Mouse (Mus musculus): ENCODE results near the gene Atp5s.

Atp5s gene

GRCm38 (mm10) chr12:69733518-69733917, 8.8 kb downstream of the Atp5s start:
- peak; percentile 73 for DNase-seq

GRCm38 (mm10) chr12:69733923-69734322, 9.2 kb downstream of the Atp5s start:
- no peak for DNase-seq

GRCm38 (mm10) chr12:69741965-69742364, 17.2 kb downstream of the Atp5s start:
- DNase-seq = no peak

GRCm38 (mm10) chr12:69744138-69744537, 19.4 kb downstream of the Atp5s start:
- no peak for DNase-seq

- DNase-seq = peak; percentile 85
These were observed 27.2 kb downstream of the Atp5s start for GRCm38 (mm10) chr12:69751864-69752341.

GRCm38 (mm10) chr12:69753936-69754335, 29.2 kb downstream of the Atp5s start:
- DNase-seq = no peak

GRCm38 (mm10) chr12:69756015-69756414, 31.3 kb downstream of the Atp5s start:
- DNase-seq = peak; percentile 73

GRCm38 (mm10) chr12:69757418-69758141, 32.8 kb downstream of the Atp5s start:
- peak; percentile 82 for DNase-seq

- peak; percentile 51 for DNase-seq
These were observed 33.8 kb downstream of the Atp5s start for GRCm38 (mm10) chr12:69758221-69759185.

- no peak for DNase-seq
These were observed 34.6 kb downstream of the Atp5s start for GRCm38 (mm10) chr12:69759267-69759885.

GRCm38 (mm10) chr12:69760014-69760413, 35.3 kb downstream of the Atp5s start:
- no peak for DNase-seq

GRCm38 (mm10) chr12:69760743-69761406, 36.1 kb downstream of the Atp5s start:
- DNase-seq = no peak

GRCm38 (mm10) chr12:69761603-69762002, 36.9 kb downstream of the Atp5s start:
- DNase-seq = no peak

GRCm38 (mm10) chr12:69765543-69765942, 40.8 kb downstream of the Atp5s start:
- peak; percentile 65 for DNase-seq

- DNase-seq = peak; percentile 50
These were observed 41.6 kb downstream of the Atp5s start for GRCm38 (mm10) chr12:69766185-69766904.

- peak; percentile 49 for DNase-seq
These were observed 42.9 kb downstream of the Atp5s start for GRCm38 (mm10) chr12:69767476-69768258.

GRCm38 (mm10) chr12:69768841-69769240, 44.1 kb downstream of the Atp5s start:
- no peak for DNase-seq

- no peak for DNase-seq
These were observed 52.0 kb downstream of the Atp5s start for GRCm38 (mm10) chr12:69776607-69777340.

- no peak for DNase-seq
These were observed 52.6 kb downstream of the Atp5s start for GRCm38 (mm10) chr12:69777341-69777730.

GRCm38 (mm10) chr12:69777957-69778356, 53.2 kb downstream of the Atp5s start:
- DNase-seq = no peak
